Mouse (Mus musculus) left cerebral cortex, adult 8-10 months (tissue): ENCODE measurements around the gene Gm42791. TPM values are rescaled to one million over a fixed set of nuclear protein-coding genes. Genes with fewer than 3 reads are reported as not detected.

Source experiments
- DNase-seq, 2 experiments: peaks; one replicate each; pipeline ENCODE4 v3.0.0; 2022; ENCODE audit warnings: low spot score in 2 of 2
- total RNA-seq, 4 experiments: library from RNA; stranded (reverse); gene quantifications; 2 replicates each; pipeline ENCODE4 v1.2.4; 2022

Gm42791 gene
- total RNA-seq, 4 experiments from 2014 or later, result 30.1 to 40.2 (median 34.9) TPM

DNA sequence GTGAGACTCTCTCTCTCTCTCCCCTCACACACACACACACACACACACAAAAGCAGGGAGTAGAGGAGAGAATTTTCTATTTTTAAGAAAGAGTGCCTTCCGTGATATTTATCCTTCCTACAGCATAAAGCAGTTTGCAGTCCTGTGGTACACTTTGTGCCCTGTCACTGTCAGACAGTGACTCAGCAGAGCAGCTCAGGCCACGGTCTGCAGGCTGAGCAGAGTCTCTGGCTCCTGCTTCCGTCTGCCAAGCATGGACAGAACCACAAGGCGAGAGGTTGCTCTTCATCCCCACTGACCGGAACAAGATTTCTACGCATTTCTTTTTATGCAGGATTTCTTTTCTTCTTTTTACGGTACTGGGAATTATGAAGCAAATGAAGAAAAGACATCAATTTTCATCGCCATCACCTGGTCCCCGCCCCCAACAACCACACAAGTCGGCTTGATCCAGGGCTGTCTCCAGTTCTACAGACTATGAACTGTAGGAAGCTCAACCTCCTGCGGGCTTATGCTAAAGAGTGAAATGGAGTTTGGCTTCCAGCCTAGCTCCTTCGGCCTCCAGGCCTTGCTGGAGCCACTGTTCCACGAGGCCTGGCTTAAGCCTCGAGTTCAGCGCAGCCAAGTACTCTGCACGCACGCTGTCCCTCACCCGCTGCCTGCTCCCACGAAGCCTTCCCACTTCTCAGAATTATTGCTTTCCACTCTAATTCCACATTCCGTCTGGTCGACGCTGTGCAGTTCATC is 40.5 kb downstream of the Gm42791 start:
- no peak for DNase-seq

DNA sequence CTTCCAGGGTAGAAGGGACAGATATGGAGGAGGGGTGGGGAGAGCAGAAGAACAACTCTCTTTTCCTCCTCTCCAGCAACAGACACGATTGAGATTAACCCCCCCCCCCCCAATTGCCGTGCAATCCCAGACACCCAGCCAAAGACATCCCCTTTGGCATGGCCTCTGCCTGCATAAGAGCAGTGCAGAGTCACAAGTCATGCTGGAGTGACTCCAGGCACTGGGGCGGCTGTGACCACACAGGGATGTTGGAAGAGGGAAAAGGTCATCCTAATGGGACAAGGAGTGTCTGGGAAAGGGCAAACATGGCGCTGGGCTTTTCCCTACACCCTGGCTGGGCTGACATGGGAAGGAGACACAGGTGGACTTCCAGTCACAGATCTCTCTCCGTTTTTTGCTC is 41.8 kb downstream of the Gm42791 start:
- DNase-seq, result no peak

- DNase-seq, result no peak
Observed at GRCm38 (mm10) chr5:148952419-148952818, 42.5 kb downstream of the Gm42791 start.

GRCm38 (mm10) chr5:148951360-148951759 is 43.6 kb downstream of the Gm42791 start:
- DNase-seq, result no peak

DNA sequence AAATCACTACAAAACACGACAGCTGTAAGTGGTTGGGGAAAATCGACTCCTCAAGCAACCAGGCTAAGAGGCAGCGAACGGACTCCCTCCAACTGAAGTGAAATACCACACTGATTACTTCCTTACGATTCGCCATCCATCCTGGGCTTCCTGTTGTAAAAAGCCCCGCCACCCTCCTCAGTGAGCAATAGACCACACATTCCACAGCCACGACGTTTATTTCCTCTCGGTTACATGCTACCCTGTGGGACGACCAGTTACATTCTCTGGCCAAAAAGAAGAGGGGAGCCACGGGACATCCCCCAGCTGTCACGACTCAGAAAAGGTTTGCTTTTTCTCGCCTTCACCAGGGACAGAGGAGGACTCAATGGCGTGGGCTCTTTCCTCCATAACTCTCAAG is 44.9 kb downstream of the Gm42791 start:
- no peak for DNase-seq

DNA sequence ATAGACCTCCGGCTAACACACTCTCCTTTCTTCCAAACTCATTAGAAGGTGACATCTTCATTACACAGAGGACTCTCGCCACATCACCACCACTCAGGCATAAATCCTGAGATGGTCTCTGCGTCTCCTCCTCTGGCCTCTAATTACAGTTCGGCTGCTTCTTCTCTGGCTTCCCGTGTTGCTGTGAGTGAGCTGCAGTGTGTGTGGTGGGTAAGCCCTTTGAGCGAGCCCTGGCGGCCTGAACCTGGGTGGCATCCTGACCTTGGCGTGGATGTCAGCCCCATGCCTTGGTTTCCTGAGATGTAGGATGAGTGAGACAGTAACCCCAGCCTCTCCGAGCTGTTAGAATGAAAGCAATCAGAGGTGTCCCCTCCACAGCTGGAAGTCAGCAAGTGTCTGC is 46.4 kb downstream of the Gm42791 start:
- no peak for DNase-seq

DNA sequence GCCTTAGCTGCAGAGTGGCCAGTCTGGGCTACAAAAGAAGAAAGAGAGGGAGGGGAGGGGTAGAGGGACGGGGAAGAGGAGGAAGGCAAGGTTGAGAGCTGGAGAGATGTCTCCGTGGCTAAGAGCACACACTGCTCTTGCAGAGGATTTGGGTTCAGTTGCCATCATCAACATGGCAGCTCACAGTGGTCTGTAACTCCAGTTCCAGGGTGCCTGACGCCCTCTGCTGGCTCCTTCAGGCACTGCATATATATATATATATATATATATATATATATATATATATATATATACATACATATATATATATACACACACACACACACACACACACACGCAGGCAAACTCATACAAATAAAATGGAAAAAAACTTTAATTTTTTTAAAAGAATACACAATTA is 47.5 kb downstream of the Gm42791 start:
- DNase-seq, result no peak

- no peak for DNase-seq
Observed at GRCm38 (mm10) chr5:148946787-148947186, 48.2 kb downstream of the Gm42791 start.

DNA sequence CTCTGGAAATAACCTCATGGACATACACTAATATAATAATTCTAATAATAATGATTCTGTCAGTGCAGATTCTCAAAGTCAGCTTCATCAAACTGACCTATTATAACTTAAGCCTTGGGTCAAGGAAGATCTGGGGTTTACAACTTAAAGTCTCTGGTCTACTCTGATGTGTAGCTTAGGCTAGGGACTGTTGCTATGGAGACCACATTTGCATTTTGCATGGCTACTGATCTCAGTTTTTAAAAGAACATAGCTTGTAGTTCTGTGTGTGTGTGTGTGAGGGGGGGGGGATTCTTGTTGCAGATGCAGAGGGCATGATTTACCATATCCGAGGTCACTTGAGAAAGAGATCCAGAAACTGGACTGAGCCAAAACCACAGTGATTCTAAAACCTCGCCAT is 49.2 kb downstream of the Gm42791 start:
- no peak for DNase-seq

- no peak for DNase-seq
Observed at GRCm38 (mm10) chr5:148944024-148944423, 50.9 kb downstream of the Gm42791 start.

- DNase-seq, result no peak
Observed at GRCm38 (mm10) chr5:148943444-148943843, 51.5 kb downstream of the Gm42791 start.

- DNase-seq, result no peak
Observed at GRCm38 (mm10) chr5:148942957-148943356, 52.0 kb downstream of the Gm42791 start.

GRCm38 (mm10) chr5:148942305-148942704 is 52.6 kb downstream of the Gm42791 start:
- DNase-seq, result no peak

DNA sequence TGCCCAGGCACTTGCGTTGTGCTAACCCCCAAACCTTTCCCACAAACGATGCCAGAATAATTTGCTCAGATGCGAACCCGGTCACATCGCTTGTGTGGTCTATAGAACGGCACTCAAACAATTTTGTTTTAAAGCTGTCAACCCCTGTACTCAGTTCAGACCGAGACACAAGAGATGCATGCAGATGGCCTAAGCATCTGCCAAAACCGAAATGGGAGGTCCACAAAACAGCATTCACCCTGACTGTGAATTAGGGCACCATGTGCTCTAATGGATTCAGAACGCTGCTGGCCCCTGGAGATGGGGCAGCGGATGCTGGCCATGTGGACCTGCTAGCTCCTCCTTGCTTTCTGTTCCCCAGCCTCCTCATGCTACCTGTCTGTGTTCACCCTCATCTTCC is 53.1 kb downstream of the Gm42791 start:
- DNase-seq, result no peak

DNA sequence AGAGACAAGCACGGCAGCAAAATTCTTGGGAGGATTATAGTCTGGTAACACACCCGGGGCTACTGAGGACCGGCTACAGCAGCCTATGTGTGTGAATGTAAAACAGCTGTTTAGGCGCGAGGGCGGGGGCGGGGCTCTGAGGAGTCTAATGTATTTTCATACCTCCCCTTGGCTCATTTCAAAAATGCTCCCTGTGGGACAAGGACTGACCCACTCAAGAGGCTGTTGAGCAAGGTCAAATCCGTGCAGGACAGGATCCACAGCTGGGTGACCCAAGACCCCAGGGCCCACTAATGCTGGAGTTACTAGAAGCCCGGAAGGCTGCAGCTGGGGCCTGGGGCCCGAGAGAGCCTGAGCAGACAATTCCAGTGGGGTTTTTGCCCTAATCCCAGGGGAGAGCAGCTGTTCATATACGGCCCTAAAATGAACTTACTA is 55.0 kb downstream of the Gm42791 start:
- no peak for DNase-seq

- DNase-seq, result no peak
Observed at GRCm38 (mm10) chr5:148936516-148936951, 58.4 kb downstream of the Gm42791 start.

DNA sequence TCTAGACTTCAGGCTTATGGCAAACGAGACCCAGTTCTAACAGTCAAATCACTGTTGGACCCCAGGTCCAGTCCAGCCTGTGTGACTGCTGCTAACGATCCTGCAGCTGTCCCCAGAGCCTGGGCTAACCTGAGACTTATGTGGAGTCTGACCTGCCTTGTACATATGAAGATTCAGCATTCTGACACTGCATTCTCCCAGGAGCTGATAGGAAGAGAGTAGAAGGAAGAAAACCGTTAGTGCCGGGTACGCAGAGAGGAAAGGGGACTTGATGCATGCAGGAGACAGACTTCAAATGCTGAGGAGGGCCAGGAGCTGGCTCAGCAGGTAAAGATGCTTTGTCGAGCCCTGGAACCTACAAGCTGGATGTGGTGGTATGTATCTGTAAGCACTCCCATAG is 59.1 kb downstream of the Gm42791 start:
- DNase-seq, result no peak

- no peak for DNase-seq
Observed at GRCm38 (mm10) chr5:148935071-148935821, 59.7 kb downstream of the Gm42791 start.

DNA sequence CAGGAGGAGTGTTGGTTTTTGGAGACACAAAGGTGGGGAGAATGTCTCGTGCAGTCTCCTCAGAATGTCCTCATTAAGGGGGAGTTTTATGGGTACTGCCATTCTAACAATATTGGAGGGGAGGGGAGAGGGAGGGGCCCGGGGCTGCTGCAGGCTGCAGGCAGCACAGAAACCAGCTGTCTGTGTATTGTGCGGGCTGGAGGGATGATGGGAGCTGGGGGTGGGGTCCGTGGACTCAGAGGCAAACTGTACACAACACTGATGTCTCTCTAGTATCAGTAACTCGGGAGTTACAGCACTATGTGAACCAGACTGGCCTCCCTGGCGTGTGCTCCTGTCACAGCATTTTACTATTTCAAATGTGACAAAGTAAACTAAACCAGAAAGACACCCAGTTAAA is 60.5 kb downstream of the Gm42791 start:
- no peak for DNase-seq

GRCm38 (mm10) chr5:148933767-148934166 is 61.2 kb downstream of the Gm42791 start:
- DNase-seq, result no peak

- DNase-seq, result no peak
Observed at GRCm38 (mm10) chr5:148931301-148931700, 63.6 kb downstream of the Gm42791 start.

DNA sequence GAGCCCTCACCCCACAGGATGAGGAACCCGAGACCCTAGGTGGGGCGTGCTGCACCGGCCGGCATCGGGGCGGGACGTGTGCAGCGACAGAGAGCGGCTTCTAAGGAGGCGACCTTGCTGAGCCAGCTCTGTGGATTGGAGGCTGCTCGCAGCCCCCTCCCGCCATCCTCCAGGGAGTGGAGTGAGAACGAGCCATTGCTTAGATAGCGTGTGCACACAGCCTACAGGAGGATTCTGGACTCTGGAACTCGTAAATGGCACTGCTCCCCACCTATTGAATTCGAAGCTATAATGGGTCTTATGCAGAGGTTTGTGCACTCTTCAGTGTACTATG is 65.9 kb downstream of the Gm42791 start, which contains the start of gene Katnal1:
Gene Katnal1, minus strand, starts transcription at position 205 of the 334 bp plus-strand sequence.
- DNase-seq, result no peak
